Mouse (Mus musculus) frontal cortex, adult (tissue): ENCODE measurements around the gene Dnah7b.
"Not testable (repeated sequence)": the region's sequence is repeated elsewhere in the genome, so short reads cannot be mapped to it uniquely, and the experiment has no call there.

Experiments
- ATAC-seq: cut with Nextera tagmentation; 2 replicates; pipeline ENCODE4 v1.9.2; 2017; ENCODE audit warnings: mild to moderate bottlenecking, moderate library complexity, mixed read lengths; ENCODE audit not compliant: low TSS enrichment

The Dnah7b gene

GRCm38 (mm10) chr1:46294451-46294850 is 228.3 kb downstream of the Dnah7b start:
- ATAC-seq = not testable (repeated sequence)

DNA sequence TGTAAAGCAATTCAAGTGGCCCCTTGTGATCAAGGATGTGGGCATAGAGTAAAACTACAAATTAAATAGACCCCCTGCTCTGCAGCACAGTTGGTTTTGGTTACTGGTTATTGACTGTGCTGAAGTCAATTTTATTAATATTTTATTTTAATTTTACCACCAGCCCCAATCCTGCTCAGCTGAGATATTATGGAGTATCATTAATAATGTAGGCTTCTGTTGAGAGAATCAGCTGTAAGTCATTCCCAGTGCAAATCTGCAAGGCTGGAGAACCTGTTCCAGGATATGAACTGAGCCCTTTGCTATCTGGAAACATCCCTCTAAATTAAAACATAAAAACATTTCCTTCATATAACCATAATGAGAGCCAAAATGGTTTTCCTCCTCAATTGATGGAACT is 259.8 kb downstream of the Dnah7b start:
- ATAC-seq = not testable (repeated sequence)

- ATAC-seq = not testable (repeated sequence)
These were observed 279.2 kb downstream of the Dnah7b start for GRCm38 (mm10) chr1:46345301-46345700.

DNA sequence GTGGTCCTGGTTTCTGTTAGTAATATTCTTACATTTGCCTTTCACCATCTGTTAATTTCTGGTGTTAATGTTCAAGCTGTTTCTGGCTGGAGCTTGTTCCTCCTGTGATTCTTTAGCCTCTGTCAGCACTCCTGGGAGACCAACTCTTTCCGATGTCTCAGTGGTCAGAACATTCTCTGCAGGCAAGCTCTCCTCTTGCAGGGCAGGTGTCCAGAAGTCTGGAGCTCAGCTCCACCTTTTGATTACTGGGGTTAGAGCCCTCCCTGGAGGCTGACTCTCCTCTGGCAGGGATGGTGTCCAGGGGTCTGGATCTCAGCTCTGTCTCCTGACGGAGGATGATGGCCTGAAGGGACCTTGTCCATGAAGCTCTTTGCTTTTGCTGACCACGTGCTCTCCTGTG is 314.5 kb downstream of the Dnah7b start:
- not testable (repeated sequence) for ATAC-seq

GRCm38 (mm10) chr1:46394681-46395297 is 328.7 kb downstream of the Dnah7b start:
- ATAC-seq = not testable (repeated sequence)

- no peak for ATAC-seq
These were observed 342.4 kb downstream of the Dnah7b start for GRCm38 (mm10) chr1:46408324-46409115.

DNA sequence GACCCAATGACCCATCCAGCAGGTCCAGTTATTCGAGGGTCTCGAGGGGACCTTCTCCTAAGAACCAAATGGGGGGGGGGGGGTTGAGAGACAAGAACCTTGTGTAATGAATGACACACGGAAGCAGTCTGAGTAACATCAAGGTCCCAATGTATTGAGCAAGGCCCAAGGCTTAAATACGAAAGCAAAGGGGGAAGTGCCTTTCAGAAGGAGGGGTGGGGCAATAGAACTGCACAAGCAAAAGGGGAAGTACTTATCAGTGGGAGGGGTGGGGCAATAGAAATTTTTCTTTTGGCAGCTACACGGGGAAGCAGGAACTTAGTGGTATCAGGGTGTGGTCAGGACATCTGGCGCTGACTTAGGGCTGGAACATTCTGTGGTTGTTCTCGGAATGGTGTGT is 348.7 kb downstream of the Dnah7b start:
- ATAC-seq = not testable (repeated sequence)

DNA sequence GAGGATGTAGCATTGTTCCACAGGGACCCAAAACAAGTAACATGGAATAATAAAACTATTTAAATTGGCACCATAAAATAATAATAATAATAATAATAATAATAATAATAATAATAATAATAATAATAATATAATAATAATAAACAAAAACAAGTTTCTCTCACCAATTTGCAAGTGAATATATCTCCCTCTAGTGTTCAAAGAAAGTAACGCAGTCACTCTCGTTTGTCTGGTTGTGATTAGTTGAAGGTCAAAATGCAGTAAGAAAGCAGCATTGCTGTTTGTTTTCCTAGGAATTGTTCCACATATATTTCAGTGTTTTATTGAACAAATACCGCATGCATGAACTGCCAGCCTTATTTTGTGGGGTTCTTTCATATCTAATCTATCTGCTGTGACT is 350.8 kb downstream of the Dnah7b start:
- ATAC-seq = not testable (repeated sequence)

DNA sequence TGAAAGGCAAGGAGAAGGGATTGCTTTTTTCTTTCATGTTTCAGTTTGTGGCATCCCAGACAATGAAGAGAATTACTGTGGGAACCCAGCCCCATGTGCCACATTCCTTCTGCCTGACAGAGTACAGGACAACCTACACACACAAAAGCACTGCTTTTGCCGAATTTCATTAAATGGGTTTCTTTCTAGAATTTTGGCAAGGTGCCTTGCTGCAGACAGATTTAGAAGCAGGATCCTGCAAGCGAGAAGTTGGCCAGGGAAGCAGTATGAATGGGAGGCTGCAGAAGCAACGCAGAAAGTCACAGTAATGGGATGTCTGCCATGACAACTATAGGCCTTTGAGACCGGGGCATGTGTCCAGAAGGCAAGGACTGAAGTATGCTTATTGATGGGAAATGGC is 352.9 kb downstream of the Dnah7b start:
- peak; percentile 99 for ATAC-seq
